Mouse (Mus musculus): ENCODE data around the gene Mtif3. TPM values are rescaled to one million over a fixed set of nuclear protein-coding genes. Genes with fewer than 3 reads are reported as not detected.

The Mtif3 gene
- polyA plus RNA-seq, 1 experiment, result 2.2 TPM

GRCm38 (mm10) chr5:146971776-146972561, 8.4 kb upstream of the Mtif3 start:
- no peak for TF ChIP-seq GATA1 (IDR thresholded peaks at IDR 0.05; ENCODE audit: low read length)

- TF ChIP-seq GATA1 (IDR thresholded peaks at IDR 0.05; ENCODE audit: low read length), result no peak
Observed at GRCm38 (mm10) chr5:146968695-146969393, 5.2 kb upstream of the Mtif3 start.

- no peak for TF ChIP-seq GATA1 (IDR thresholded peaks at IDR 0.05; ENCODE audit: low read length)
Observed at GRCm38 (mm10) chr5:146963937-146964278, 308 bp upstream of the Mtif3 start.

GRCm38 (mm10) chr5:146956678-146957077, 6.9 kb downstream of the Mtif3 start:
- no peak for TF ChIP-seq GATA1 (IDR thresholded peaks at IDR 0.05; ENCODE audit: low read length)

- no peak for TF ChIP-seq GATA1 (IDR thresholded peaks at IDR 0.05; ENCODE audit: low read length)
Observed at GRCm38 (mm10) chr5:146955651-146956050, 7.9 kb downstream of the Mtif3 start.

GRCm38 (mm10) chr5:146954576-146954975, 9.0 kb downstream of the Mtif3 start:
- TF ChIP-seq GATA1 (IDR thresholded peaks at IDR 0.05; ENCODE audit: low read length), result no peak

- no peak for TF ChIP-seq GATA1 (IDR thresholded peaks at IDR 0.05; ENCODE audit: low read length)
Observed at GRCm38 (mm10) chr5:146948508-146949088, 15.0 kb downstream of the Mtif3 start, which contains the start of gene Gtf3a. TSS of gene Gtf3a (plus strand) at chr5:146948657.

GRCm38 (mm10) chr5:146948041-146948507, 15.5 kb downstream of the Mtif3 start:
- TF ChIP-seq GATA1 (IDR thresholded peaks at IDR 0.05; ENCODE audit: low read length), result no peak

- TF ChIP-seq GATA1 (IDR thresholded peaks at IDR 0.05; ENCODE audit: low read length), result no peak
Observed at GRCm38 (mm10) chr5:146947497-146947896, 16.1 kb downstream of the Mtif3 start.

- TF ChIP-seq GATA1 (IDR thresholded peaks at IDR 0.05; ENCODE audit: low read length), result no peak
Observed at GRCm38 (mm10) chr5:146946682-146947081, 16.9 kb downstream of the Mtif3 start.

- TF ChIP-seq GATA1 (IDR thresholded peaks at IDR 0.05; ENCODE audit: low read length), result no peak
Observed at GRCm38 (mm10) chr5:146944568-146944967, 19.0 kb downstream of the Mtif3 start.

GRCm38 (mm10) chr5:146942965-146943364, 20.6 kb downstream of the Mtif3 start:
- TF ChIP-seq GATA1 (IDR thresholded peaks at IDR 0.05; ENCODE audit: low read length), result no peak

- no peak for TF ChIP-seq GATA1 (IDR thresholded peaks at IDR 0.05; ENCODE audit: low read length)
Observed at GRCm38 (mm10) chr5:146940219-146940618, 23.4 kb downstream of the Mtif3 start.

GRCm38 (mm10) chr5:146939109-146939796, 24.3 kb downstream of the Mtif3 start:
- TF ChIP-seq GATA1 (IDR thresholded peaks at IDR 0.05; ENCODE audit: low read length), result no peak
